Mouse (Mus musculus): ENCODE data around the gene Zfp697.
A peak's percentile ranks its signal among the peaks of the same experiment; 100 is the strongest.
"Not testable (repeated sequence)": the region's sequence is repeated elsewhere in the genome, so short reads cannot be mapped to it uniquely, and the experiment has no call there.

Zfp697 gene

DNA sequence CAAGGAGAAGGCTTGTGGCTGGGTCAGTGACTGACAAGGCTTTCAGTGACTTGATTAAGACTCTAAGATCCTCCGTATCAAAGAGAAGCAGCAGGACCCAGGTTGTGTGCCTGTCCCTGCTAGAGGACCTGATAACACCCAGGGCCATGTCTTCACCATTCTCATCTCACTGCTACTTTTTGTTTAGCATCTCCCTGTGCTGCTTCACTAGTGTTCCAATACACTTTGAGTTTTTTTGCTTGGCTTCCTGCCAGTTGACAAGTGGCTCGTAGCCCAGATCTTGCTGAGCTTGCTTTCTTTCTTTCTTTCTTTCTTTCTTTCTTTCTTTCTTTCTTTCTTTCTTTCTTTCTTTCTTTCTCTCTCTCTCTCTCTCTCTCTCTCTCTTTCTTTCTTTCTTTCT is 140.5 kb downstream of the Zfp697 start:
- not testable (repeated sequence) for DNase-seq (ENCODE audit: low spot score)

DNA sequence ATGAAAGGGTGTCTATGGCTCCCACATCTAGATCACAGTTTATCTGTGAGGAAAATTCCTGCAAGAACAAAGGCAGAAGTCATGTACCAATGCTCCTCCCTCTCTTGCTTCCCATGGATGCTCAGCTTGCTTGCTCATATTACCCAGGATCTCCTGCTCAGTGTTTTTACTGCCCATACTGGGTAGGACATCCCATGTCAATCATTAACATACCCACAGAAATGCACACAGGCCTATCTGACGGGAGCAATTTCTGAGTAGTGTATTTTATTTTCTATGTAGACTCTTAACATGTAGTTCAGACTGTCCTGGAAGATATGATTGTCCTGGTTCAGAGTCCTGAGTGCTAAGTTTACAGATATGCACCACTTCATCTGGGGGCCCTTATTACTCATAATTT is 142.3 kb downstream of the Zfp697 start:
- DNase-seq (ENCODE audit: low spot score): not testable (repeated sequence)

DNA sequence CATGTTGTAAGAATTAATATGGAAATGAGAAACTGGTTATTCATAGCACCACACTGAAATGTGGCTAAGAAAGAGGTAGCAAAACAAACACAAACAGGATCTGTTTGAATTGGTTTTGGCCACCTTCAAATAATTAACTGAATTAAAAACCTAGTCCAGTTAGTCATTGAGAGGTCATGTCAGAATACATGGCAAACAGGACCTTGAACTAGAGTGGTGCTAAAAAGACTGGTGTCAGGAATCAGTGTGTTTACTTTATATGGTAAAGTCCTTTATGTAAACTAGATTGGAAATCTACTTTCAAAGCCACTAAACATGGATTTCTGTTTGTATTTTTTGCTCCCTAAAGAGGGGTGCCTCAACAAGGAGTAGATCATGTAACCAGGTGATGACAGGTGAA is 142.7 kb downstream of the Zfp697 start:
- DNase-seq (ENCODE audit: low spot score): not testable (repeated sequence)

DNA sequence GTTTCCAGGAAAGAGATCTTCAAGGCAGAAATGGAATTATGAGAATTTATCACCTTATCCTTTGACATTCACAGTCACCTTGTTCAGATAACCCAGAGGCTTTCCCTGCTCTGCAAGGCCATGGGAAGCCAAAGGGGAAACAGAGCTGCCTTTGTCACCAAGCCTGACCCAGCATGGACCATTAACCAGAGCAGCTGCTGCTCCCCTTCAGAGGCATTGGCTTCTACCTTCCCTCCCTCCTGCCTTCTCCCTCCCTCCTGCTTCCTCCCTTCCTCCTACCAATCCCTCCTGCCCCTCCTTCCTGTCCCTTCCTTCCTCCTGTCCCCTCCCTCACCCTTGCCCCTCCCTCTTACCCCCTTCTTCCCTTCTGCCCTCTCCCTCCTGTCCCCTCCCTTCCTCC is 165.4 kb downstream of the Zfp697 start:
- not testable (repeated sequence) for DNase-seq (ENCODE audit: low spot score)

DNA sequence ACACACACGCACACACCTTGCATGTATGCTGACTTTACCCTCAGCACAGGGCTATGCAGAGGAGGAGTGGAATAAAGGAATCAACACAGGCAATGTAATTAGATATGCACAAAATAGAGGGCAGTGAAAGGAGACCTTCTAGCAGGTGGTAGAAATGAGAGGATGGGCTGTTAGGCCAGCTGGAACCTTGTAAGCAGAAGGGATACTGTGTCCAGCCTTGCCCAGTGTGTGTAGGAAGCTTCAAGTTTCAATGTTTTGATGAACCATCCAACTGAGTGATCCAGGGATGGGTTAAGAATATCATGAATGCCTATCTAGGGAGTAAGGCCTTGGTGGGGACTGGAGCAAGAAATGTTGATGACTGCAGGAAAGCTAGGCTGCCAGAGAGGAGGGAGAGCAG is 166.2 kb downstream of the Zfp697 start:
- DNase-seq (ENCODE audit: low spot score): not testable (repeated sequence)

DNA sequence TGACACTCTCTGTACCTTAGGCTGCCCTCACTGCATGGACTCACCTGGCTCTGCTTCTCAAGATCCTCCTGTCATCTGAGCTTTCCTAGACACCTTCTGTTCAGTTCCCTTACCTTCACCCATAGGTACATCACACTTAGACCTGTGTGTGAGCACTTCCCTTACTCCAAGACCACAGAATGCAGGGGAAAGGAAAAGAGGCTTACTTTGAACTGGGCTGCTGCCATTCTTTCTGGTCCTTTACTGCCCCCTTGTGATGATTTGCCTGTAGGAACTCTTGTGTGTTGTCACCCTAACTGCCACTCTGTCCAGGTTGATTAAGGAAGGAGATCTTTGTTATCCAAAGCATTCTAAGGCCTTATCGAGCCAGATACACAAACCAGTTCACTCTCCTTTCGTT is 168.0 kb downstream of the Zfp697 start:
- DNase-seq (ENCODE audit: low spot score): not testable (repeated sequence)

DNA sequence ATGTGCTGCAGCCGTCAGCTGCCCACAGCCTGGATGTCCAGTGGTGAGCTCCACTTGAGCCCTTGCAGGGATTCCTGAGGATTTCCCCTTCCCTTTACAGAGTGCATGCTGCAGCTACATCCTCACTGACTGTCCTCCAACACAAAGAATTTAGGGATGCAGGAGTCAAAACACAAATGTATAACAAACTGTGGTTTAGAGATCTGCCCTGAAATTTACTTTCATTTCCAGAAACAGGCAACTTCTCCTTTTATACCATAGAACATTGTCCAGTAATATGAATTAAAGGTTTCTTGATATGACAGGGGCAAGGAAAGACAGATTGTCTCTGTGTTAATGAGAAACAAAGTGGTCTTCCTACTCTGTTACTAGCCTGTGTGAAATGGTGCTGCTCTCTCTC is 168.6 kb downstream of the Zfp697 start:
- DNase-seq (ENCODE audit: low spot score): not testable (repeated sequence)

DNA sequence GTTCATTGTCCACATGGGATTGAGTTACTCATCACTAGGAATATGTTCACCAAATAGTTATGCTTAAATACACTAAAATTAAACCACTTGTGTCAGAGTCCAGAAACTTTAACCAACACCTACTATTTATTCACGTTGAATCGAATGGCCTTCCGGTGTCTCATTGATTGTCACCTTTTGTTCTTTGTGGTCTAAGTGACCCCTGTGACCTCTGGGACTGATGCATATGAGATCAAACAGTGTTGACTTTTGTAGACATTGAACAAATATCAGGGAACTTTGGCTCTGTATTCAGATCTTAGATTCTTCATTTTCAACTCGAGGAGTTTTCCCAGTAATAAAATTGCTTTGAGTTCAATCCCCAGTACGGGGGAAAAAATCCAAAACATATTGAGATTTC is 178.4 kb downstream of the Zfp697 start:
- DNase-seq (ENCODE audit: low spot score): not testable (repeated sequence)

DNA sequence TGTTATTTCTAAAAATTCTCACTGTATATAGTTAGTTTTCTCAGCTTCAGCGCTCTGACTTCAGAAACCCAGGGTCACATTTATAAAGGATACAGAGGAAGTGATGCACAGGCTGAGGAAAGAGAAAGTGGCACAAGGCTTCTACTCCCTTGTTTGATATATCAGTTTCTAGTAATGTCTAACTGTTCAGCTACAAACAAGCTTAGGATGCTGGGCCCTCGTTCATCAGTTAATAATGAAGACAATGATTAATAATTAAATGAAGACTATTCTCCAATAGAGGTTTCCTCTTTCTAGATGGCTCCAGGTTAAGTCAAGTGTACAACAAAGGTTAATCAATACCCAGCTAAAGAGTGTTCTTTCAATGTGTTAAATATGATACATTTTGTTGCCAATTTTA is 181.6 kb downstream of the Zfp697 start:
- not testable (repeated sequence) for DNase-seq (ENCODE audit: low spot score)

DNA sequence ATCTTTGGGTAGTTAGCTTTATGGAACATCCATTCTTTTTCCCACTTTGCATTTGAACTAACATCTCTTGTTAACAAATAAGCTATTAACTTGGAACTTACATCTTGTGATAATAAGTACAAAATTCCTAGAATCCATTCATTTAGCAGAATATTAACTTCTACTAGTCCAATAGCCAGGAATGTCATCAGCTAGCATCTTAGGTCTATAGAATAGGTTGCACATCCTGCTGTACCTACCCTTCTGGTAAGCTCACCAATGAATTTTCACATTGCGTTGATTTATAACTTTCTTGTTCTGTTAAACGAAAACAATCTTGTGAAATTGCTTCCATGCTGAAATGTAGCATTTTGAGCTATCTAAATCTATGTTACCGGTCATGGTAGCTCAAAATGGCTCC is 182.6 kb downstream of the Zfp697 start:
- not testable (repeated sequence) for DNase-seq (ENCODE audit: low spot score)

DNA sequence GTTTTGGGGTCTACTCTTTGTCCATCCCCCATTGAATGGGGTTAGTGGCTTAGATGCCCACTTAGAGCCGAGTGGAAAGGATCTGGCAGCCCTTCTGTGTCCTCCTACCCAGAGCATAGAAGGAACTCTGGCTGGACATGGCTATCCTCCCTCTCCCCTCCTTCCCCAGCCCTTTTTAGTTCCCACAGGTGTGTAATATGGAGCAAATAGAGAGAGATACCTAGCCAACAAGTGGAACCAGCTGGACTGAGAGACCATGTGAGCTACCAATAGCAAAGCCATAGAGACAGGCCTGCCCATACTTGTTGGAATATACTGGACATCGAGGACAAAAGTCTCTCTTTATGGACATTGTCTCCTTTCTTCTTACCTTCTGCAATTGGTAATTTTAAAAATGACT is 185.5 kb downstream of the Zfp697 start:
- DNase-seq (ENCODE audit: low spot score): not testable (repeated sequence)

DNA sequence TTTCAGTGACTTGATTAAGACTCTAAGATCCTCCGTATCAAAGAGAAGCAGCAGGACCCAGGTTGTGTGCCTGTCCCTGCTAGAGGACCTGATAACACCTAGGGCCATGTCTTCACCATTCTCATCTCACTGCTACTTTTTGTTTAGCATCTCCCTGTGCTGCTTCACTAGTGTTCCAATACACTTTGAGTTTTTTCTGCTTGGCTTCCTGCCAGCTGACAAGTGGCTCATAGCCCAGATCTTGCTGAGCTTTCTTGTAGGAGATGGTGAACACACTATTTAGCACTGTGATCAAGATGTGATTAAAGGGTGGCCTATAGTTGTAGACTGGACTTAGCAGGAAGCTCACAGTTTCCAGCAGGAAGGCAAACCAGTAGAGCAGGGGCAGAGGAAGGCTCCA is 198.8 kb downstream of the Zfp697 start:
- DNase-seq (ENCODE audit: low spot score): peak; percentile 22

DNA sequence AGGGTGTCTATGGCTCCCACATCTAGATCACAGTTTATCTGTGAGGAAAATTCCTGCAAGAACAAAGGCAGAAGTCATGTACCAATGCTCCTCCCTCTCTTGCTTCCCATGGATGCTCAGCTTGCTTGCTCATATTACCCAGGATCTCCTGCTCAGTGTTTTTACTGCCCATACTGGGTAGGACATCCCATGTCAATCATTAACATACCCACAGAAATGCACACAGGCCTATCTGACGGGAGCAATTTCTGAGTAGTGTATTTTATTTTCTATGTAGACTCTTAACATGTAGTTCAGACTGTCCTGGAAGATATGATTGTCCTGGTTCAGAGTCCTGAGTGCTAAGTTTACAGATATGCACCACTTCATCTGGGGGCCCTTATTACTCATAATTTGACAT is 199.9 kb downstream of the Zfp697 start:
- not testable (repeated sequence) for DNase-seq (ENCODE audit: low spot score)

DNA sequence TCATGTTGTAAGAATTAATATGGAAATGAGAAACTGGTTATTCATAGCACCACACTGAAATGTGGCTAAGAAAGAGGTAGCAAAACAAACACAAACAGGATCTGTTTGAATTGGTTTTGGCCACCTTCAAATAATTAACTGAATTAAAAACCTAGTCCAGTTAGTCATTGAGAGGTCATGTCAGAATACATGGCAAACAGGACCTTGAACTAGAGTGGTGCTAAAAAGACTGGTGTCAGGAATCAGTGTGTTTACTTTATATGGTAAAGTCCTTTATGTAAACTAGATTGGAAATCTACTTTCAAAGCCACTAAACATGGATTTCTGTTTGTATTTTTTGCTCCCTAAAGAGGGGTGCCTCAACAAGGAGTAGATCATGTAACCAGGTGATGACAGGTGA is 200.4 kb downstream of the Zfp697 start:
- not testable (repeated sequence) for DNase-seq (ENCODE audit: low spot score)

DNA sequence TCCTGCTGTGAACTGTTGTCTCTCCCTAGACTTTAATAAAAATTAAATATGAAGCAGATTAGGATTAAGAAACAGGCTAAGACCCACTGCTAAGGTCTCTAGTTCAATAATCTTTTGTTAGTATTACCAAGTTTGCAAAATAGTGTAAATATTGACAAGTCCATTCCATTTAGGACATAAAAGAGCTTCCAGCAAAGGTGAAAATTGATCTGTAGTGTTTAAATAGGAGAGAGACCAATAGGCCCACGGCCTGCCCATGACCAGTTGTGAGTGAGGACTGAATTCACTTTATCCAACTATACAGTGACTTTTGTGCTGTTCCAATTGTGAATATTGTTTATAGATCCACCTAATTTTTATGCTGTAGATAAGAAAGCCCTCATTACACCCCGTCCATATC is 205.5 kb downstream of the Zfp697 start:
- DNase-seq (ENCODE audit: low spot score): no peak

DNA sequence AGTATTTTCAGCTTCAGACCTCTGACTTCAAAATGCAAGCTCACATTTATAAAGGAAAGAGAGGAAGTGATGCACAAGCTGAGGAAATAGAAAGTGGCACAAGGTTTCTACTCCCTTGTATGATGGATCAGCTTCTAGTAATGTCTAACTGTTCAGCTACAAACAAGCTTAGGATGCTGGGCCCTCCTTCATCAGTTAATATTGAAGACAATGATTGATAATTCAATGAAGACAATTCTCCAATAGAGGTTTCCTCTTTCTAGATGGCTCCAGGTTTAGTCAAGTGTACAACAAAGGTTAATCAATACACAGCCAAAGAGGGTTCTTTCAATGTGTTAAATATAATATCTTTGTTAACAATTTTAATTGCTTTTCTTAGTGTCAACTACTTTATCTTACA is 206.4 kb downstream of the Zfp697 start, which contains the start of gene Gm10681:
Gene Gm10681, minus strand, starts transcription at position 101 of the 400 bp plus-strand sequence.
- DNase-seq (ENCODE audit: low spot score): no peak

DNA sequence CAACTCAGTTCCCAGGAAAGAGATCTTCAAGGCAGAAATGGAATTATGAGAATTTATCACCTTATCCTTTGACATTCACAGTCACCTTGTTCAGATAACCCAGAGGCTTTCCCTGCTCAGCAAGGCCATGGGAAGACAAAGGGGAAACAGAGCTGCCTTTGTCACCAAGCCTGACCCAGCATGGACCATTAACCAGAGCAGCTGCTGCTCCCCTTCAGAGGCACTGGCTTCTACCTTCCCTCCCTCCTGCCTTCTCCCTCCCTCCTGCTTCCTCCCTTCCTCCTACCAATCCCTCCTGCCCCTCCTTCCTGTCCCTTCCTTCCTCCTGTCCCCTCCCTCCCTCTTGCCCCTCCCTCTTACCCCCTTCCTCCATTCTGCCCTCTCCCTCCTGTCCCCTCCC is 231.3 kb downstream of the Zfp697 start:
- not testable (repeated sequence) for DNase-seq (ENCODE audit: low spot score)

DNA sequence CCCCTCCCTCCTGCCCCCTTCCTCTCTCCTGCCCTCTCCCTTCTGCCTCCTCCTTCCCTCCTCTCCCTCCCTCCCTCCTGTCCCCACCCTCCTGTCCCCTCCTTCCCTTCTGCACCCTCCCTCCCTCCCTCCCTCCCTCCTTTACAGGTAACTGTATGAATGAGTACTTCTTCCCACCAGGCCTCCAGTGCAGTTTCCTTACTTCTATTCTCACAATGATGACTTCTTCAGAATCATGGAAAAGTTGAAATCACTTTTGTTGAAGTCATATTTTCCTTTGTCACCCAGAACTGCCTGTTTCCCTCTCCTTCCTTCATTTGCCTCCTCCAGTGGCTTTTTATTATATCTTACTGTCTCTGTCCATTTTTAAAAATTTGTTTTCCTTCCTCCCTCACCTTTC is 231.7 kb downstream of the Zfp697 start:
- DNase-seq (ENCODE audit: low spot score): no peak

DNA sequence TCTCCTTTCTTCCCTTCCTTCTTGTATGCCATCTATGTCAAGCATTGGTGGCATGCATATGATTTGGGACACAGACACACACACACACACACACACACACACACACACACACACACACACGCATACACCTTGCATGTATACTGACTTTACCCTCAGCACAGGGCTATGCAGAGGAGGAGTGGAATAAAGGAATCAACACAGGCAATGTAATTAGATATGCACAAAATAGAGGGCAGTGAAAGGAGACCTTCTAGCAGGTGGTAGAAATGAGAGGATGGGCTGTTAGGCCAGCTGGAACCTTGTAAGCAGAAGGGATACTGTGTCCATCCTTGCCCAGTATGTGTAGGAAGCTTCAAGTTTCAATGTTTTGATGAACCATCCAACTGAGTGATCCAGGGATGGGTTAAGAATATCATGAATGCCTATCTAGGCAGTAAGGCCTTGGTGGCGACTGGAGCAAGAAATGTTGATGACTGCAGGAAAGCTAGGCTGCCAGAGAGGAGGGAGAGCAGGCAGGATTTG is 232.2 kb downstream of the Zfp697 start:
- not testable (repeated sequence) for DNase-seq (ENCODE audit: low spot score)

DNA sequence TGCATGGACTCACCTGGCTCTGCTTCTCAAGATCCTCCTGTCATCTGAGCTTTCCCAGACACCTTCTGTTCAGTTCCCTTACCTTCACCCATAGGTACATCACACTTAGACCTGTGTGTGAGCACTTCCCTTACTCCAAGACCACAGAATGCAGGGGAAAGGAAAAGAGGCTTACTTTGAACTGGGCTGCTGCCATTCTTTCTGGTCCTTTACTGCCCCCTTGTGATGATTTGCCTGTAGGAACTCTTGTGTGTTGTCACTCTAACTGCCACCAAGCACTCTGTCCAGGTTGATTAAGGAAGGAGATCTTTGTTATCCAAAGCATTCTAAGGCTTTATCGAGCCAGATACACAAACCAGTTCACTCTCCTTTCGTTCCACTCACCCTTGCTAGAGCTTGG is 234.0 kb downstream of the Zfp697 start:
- DNase-seq (ENCODE audit: low spot score): not testable (repeated sequence)

DNA sequence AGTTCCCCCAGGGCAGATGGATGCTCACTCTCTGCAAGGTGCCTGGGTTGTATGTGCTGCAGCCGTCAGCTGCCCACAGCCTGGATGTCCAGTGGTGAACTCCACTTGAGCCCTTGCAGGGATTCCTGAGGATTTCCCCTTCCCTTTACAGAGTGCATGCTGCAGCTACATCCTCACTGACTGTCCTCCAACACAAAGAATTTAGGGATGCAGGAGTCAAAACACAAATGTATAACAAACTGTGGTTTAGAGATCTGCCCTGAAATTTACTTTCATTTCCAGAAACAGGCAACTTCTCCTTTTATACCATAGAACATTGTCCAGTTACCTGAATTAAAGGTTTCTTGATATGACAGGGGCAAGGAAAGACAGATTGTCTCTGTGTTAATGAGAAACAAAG is 234.5 kb downstream of the Zfp697 start:
- DNase-seq (ENCODE audit: low spot score): not testable (repeated sequence)

DNA sequence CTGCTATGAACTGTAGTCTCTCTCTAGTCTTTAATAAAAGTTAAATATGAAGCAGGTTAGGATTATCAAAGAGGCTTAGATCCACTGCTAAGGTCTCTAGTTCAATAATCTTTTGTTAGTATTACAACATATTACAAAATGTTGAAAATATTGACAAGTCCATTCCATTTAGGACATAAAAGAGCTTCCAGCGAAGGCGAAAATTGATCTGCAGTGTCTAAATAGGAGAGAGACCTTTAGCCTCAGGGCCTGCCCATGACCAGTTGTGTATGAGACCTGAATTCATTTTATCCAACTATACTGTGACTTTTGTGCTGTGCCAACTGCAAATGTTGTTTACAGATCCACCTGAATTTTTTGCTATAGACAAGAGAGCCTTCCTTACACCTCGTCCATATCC is 247.4 kb downstream of the Zfp697 start:
- DNase-seq (ENCODE audit: low spot score): no peak

DNA sequence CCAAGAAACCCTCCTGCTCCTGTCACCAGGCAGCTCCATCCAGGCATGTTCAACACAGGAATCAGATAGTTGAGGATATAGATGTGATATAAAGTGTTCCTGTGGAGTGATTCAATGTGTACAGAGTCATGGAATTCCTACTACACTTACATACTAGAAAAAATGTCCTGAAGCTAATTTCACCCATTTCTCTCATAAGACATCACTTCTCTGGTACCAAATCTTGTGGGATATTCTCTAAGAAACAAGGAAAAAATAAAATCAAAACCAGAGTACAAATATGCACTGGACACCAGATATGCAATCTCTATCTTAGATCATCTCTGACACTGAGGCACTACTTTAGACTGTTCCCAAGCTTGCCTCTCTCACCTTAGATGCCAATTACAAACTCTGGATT is 247.9 kb downstream of the Zfp697 start, which contains the start of gene Hsd3b5:
Gene Hsd3b5, minus strand, starts transcription at position 101 of the 400 bp plus-strand sequence.
- DNase-seq (ENCODE audit: low spot score): no peak

DNA sequence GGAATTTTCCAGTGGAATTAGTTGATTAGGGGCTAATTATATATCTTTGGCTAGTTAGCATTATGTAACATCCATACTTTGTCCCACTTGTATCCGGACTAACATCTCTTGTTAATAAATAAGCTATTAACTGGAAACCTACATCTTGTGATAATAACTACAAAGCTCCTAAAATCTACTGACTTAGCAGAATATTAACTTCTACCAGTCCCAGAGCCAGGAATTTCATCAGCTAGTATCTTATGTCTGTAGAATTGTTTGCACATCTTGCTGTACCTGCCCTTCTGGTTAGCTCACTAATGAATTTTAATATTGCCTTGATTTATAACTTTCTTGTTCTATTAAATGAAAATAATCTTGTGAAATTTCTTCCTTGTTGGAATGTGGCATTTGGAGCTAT is 252.9 kb downstream of the Zfp697 start:
- DNase-seq (ENCODE audit: low spot score): no peak
